Mouse (Mus musculus) olfactory bulb, adult 2 months (tissue): ENCODE measurements at regions not wholly inside any gene's neighbourhood (a gene's known extent, or its start where the extent isn't known, plus 50 kb on each side); places are given as distances from the start of the nearest gene placed in this dataset.

ENCODE experiments used
- H3K27ac ChIP-seq: fragments of 200-500 bp; 2 replicates; pipeline ENCODE4 v1.5.1; 2012; ENCODE audit warnings: low read depth, low read length; ENCODE audit not compliant: insufficient read depth
- H3K4me1 ChIP-seq: fragments of 200-500 bp; 2 replicates; pipeline ENCODE4 v1.6.1; 2012; ENCODE audit warnings: low read length; ENCODE audit not compliant: control insufficient read depth, insufficient read depth
- H3K4me3 ChIP-seq: fragments of 200-500 bp; 2 replicates; pipeline ENCODE4 v1.5.1; 2012; ENCODE audit warnings: mild to moderate bottlenecking, low read depth, low read length, moderate library complexity; ENCODE audit not compliant: insufficient read depth
- CTCF ChIP-seq: fragments of 200-500 bp; IDR thresholded peaks from 2 replicates; pipeline ENCODE4 v1.5.1; 2012; ENCODE audit warnings: low read depth, mild to moderate bottlenecking, low read length, moderate library complexity; ENCODE audit not compliant: insufficient read depth
- POLR2A ChIP-seq: fragments of 200-500 bp; IDR thresholded peaks from 2 replicates; pipeline ENCODE4 v1.6.1; 2012; ENCODE audit warnings: mild to moderate bottlenecking, low read depth, low read length, moderate library complexity; ENCODE audit not compliant: insufficient read depth
- WGBS: fragments of 180-500 bp; shearing (Covaris S2); methylation state at CpG from one replicate; pipeline ENCODE4 v1.1.7; 2018; 5-methylcytosine and 5-hydroxymethylcytosine counted together

DNA sequence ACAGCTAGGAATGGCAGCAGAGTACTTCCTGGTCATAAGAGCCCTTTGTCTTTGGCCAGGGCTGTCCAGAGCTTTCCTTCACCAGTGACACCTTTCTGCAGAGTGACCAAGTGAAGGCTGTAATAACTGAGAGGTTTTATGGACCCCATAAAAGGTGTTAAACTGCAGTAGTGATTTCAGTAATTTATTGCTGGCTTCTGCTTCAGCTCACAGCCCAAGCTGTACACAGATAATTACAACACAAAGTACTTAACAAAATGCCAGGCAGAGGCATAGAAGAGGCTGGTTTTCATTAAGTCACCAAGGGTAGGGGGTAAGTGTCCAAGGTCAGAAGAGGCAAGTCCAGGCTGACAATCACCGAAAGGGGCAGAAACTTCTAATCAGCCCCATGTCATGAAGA lies 83.8 kb downstream of the Eif4e start:
- no peak overlapping the region for H3K4me3 ChIP-seq
- H3K4me1 ChIP-seq = peaks cover 26% of the 10 kb centered on the region
- 0 out of 2 replicates have a peak overlapping the region, but pooled peaks have one; percentile 8 for H3K27ac ChIP-seq
- TF ChIP-seq CTCF (no peak), POLR2A (no peak)
- 88% methylated on average over 1 of the region's 1 CpGs for WGBS

- WGBS = 54% methylated on average over 9 of the region's 9 CpGs
- Histone ChIP-seq H3K27ac (no peak overlapping the region), H3K4me1 (peaks cover 21% of the 10 kb centered on the region), H3K4me3 (no peak overlapping the region)
- TF ChIP-seq CTCF = no peak
- TF ChIP-seq POLR2A = no peak
These were observed 87.1 kb downstream of the Eif4e start for GRCm38 (mm10) chr3:138612884-138613653.

DNA sequence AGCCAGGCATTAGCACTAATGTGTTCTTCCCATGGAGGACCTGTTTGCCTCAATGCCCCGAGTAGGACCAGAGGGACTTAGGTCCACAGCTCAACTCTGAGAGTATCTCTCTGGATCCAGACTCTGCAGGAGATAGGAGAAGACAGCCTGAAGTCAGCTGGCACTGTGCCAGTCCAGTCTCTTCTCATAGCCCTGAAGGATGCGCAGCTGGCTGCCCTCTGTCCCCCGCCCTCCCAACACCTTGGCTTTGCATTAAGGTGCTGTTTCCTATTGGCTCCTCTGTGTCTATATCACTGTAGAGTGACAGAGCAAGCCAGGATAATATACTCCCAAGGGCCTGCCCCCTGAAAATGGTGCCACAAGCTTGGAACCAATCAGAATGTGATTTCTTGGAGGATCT lies 87.7 kb downstream of the Eif4e start:
- peaks cover 15% of the 10 kb centered on the region for H3K4me1 ChIP-seq
- TF ChIP-seq POLR2A (no peak), CTCF (no peak)
- 92% methylated on average over 3 of the region's 3 CpGs for WGBS
- H3K4me3 ChIP-seq = no peak overlapping the region
- no peak overlapping the region for H3K27ac ChIP-seq

- Histone ChIP-seq H3K27ac (no peak overlapping the region), H3K4me1 (peaks cover 11% of the 10 kb centered on the region), H3K4me3 (no peak overlapping the region)
- TF ChIP-seq CTCF = no peak
- TF ChIP-seq POLR2A = no peak
- WGBS = 96% methylated on average over 2 of the region's 2 CpGs
These were observed 88.9 kb downstream of the Eif4e start for GRCm38 (mm10) chr3:138614899-138615298.

DNA sequence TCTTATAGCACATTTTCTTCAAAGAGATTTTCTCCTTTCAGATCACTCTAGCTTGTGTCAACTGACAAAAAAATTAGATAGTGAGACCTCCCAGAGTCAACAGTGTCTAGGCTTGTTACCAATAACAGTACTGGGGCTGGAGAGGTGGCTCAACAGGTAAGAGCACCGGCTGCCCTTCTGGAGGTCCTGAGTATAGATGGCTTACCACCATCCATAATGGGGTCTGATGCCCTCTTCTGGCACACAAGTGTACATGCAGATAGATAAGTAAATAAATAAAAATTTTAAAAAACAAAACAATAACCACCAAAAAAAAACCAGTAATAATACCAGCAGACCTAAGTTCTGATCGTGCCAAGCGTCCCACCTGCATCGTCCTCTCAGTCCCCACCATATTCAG lies 94.3 kb downstream of the Eif4e start:
- TF ChIP-seq CTCF = no peak
- no peak for TF ChIP-seq POLR2A

DNA sequence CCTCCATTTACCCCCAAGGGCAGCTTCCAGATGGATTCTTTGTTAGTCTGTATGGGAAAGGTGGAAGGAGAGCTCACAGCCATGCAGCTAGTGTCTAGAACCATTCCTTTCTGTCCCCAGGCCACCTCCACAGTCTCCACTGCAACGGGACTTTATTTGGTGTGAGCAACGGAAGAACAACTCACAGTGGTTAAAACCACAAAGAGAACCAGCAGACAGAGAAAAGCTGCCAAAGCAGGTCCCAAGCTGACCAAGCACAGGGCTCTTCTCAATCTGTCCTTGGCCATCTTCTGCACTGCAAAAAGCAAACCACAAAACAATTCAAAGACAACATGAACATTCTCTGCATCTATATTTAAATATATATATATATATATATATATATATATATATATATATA lies 98.1 kb downstream of the Eif4e start:
- Histone ChIP-seq H3K4me3 (no peak overlapping the region), H3K4me1 (no peaks in the 10 kb centered on the region), H3K27ac (no peak overlapping the region)
- 69% methylated on average over 2 of the region's 2 CpGs for WGBS
- TF ChIP-seq POLR2A (no peak), CTCF (no peak)

More for the DNA sequence above, 94.3 kb downstream of the Eif4e start:
- no peaks in the 10 kb centered on the region for H3K4me1 ChIP-seq
- no peak overlapping the region for H3K27ac ChIP-seq
- 72% methylated on average over 4 of the region's 4 CpGs for WGBS
- H3K4me3 ChIP-seq = no peak overlapping the region

DNA sequence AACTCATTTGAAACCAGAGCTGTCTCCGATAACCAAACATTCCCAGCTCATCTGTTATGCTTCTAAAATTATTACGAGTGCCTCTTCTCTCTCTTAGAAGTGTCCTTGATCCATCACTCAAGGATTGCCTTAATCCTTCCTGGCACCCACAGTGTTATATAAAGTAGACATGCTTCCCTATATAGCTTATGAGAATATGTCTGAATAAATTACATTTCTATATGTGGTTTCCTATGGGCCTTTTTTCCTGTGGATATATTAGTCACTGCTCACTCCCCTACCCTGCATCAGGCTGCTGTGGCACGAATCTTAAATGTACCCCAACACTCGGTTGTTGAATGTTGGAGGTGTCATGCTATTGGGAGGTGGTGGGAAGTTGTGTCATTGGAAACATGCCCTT lies 100.3 kb downstream of the Eif4e start:
- no peak for TF ChIP-seq POLR2A
- WGBS = 97% methylated on average over 4 of the region's 4 CpGs
- no peak overlapping the region for H3K27ac ChIP-seq
- H3K4me1 ChIP-seq = no peaks in the 10 kb centered on the region
- H3K4me3 ChIP-seq = no peak overlapping the region

- Histone ChIP-seq H3K4me1 (no peaks in the 10 kb centered on the region), H3K4me3 (no peak overlapping the region), H3K27ac (no peak overlapping the region)
- TF ChIP-seq CTCF (no peak), POLR2A (no peak)
- 90% methylated on average over 13 of the region's 13 CpGs for WGBS
These were observed 104.3 kb downstream of the Eif4e start for GRCm38 (mm10) chr3:138630231-138630630.

DNA sequence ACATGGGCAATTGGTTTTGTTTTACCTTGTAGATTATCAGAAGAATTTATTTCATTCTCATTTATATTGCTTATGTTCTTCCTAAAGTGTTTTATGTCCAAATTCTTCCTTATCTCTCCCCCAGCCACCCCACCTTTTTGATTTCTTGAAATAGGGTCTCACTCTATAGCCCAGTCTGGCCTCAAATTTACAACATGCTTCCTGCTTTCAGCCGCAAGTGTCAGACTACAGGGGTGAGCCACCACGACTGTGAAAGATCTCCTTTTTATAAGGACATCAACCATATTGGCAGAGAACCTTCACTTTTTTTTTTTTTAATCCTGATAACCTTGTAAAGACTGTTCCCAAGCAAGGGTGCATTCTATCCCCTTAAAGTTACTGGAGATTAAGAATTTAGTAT lies 106.1 kb downstream of the Eif4e start:
- no peaks in the 10 kb centered on the region for H3K4me1 ChIP-seq
- no peak overlapping the region for H3K27ac ChIP-seq
- TF ChIP-seq POLR2A = no peak
- H3K4me3 ChIP-seq = no peak overlapping the region
- WGBS = 89% methylated on average over 2 of the region's 2 CpGs

DNA sequence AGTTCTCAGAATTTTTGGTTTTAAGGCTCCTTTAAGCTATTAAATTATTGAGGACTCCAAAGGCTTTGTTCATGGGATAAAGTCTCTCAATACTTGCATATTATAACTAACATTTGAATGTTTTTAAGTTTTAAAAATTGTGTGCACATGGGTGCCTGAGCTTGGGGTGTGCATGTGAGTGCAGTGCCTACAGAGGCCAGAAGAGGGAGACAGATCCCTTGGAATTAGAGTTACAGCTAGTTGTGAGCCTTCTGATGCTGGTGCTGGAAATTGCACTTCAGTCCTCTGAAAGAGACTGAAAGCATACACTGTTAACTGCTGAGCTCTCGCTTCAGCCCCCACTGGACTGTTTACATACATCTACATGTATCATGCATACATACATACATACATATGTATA lies 100.0 kb upstream of the Tspan5 start:
- peaks cover 14% of the 10 kb centered on the region for H3K4me1 ChIP-seq
- WGBS = 100% methylated on average over 1 of the region's 1 CpGs
- TF ChIP-seq CTCF (no peak), POLR2A (no peak)

More for the DNA sequence above, 100.0 kb upstream of the Tspan5 start:
- no peak overlapping the region for H3K4me3 ChIP-seq
- no peak overlapping the region for H3K27ac ChIP-seq
